Mouse (Mus musculus) forebrain, embryonic 10.5 days (tissue): ENCODE data around the gene Krt33a. TPM values are rescaled to one million over a fixed set of nuclear protein-coding genes. Genes with fewer than 3 reads are reported as not detected.

Source experiments
- DNase-seq: peaks from one replicate; pipeline ENCODE4 v3.0.0-alpha.2; 2017; ENCODE audit warnings: low spot score; ENCODE audit errors: extremely low spot score
- H3K27ac ChIP-seq: fragments of 300-500 bp; sonication (generic); 2 replicates; pipeline ENCODE4 v1.5.1; 2016; ENCODE audit warnings: mild to moderate bottlenecking
- H3K27me3 ChIP-seq: fragments of 300-500 bp; sonication (generic); 2 replicates; pipeline ENCODE4 v1.6.1; 2016; ENCODE audit warnings: mild to moderate bottlenecking; ENCODE audit not compliant: poor library complexity, severe bottlenecking
- H3K36me3 ChIP-seq: fragments of 300-500 bp; sonication (generic); replicated peaks from 2 replicates; pipeline ENCODE4 v1.6.1; 2016; ENCODE audit warnings: mild to moderate bottlenecking, moderate library complexity
- H3K4me1 ChIP-seq: fragments of 300-500 bp; sonication (generic); 2 replicates; pipeline ENCODE4 v1.6.1; 2016
- H3K4me3 ChIP-seq: fragments of 300-500 bp; sonication (generic); 2 replicates; pipeline ENCODE4 v1.5.1; 2016; ENCODE audit warnings: mild to moderate bottlenecking, moderate library complexity
- H3K9me3 ChIP-seq: fragments of 300-500 bp; sonication (generic); 2 replicates; pipeline ENCODE4 v1.6.1; 2016; ENCODE audit warnings: mild to moderate bottlenecking, moderate library complexity
- WGBS: fragments of 180-500 bp; shearing (Covaris S2); methylation state at CpG from one replicate; pipeline ENCODE4 v1.1.7; 2016; 5-methylcytosine and 5-hydroxymethylcytosine counted together
- polyA plus RNA-seq: library from polyadenylated mRNA; unstranded; fragments of >200 nt; fragmentation: Nextera tagmentation; extraction: Ambion mirVana; gene quantifications from 2 replicates; pipeline ENCODE4 v1.2.1, GENCODE M21; 2016

Krt33a gene
- polyA plus RNA-seq, 1 experiment from 2014 or later: not detected

DNA sequence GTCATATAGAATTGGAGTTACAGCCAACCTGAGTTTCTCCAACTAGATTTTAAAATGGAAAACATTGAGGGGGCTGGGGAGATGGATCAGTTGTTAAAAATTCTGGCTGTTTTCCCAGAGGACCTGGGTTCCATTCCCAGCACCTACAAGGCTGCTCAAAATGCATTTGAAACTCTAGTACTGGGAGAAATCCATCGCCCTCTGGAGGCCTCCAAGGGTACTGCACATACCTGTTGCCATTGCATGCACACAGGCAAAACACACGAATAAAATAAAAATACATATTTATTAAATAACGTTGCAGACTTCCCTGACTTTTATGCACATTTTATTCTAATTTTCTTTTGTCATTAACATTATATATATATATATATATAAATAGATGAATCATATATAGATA lies 9.4 kb downstream of the Krt33a start:
- no peak for DNase-seq
- H3K27ac ChIP-seq: no peak overlapping the region
- no peaks in the 10 kb centered on the region for H3K27me3 ChIP-seq
- no peak overlapping the region for H3K4me3 ChIP-seq
- H3K4me1 ChIP-seq: no peaks in the 10 kb centered on the region
- no peaks in the 10 kb centered on the region for H3K9me3 ChIP-seq
- WGBS: 55% methylated on average over 3 of the region's 3 CpGs
- H3K36me3 ChIP-seq: no peaks in the 10 kb centered on the region

DNA sequence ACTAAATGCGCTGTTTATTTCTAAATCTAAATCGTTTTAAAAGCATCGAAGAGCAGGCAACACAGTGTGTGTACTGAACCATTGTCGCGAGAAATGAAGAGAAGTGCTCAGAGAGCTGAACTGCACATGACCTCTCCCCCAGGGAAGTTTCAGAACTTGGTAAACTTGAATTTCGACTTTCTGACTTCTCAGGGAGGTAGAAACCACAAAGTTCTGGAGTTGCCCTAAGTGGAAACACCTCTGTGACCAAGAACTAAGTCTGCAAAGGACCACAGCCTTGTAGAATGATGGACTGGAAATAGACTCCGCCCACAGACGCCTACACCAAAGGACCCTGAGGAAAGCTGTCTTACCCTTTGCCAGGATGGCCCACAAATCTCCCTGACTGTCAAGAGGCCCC lies 10.1 kb downstream of the Krt33a start:
- Histone ChIP-seq H3K4me3 (no peak overlapping the region), H3K4me1 (no peaks in the 10 kb centered on the region), H3K27ac (no peak overlapping the region), H3K36me3 (no peaks in the 10 kb centered on the region), H3K9me3 (no peaks in the 10 kb centered on the region), H3K27me3 (no peaks in the 10 kb centered on the region)
- DNase-seq: no peak
- WGBS: 89% methylated on average over 8 of the region's 8 CpGs

DNA sequence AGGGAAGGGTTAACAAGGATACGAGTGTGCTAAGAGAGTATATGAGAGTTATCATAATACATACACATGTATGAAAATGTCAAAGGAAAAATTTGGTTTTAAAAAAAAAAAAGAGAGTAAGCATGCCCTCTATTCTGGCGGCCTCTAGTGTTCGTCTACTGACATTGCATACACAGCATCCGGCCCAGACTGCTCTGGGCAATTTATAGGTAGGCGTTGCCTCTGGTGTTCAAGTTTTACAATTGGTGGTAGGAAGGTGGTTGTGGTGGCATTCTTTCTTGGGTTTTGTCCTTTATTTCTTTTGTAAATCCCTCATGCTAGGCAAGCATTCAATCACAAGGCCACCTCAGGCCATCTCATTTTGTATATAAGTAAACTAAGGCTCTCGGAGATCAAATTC lies 11.2 kb downstream of the Krt33a start:
- WGBS: 36% methylated on average over 6 of the region's 6 CpGs
- no peaks in the 10 kb centered on the region for H3K9me3 ChIP-seq
- no peaks in the 10 kb centered on the region for H3K4me1 ChIP-seq
- H3K27me3 ChIP-seq: no peaks in the 10 kb centered on the region
- no peak overlapping the region for H3K27ac ChIP-seq
- H3K4me3 ChIP-seq: no peak overlapping the region
- no peak for DNase-seq
- no peaks in the 10 kb centered on the region for H3K36me3 ChIP-seq

DNA sequence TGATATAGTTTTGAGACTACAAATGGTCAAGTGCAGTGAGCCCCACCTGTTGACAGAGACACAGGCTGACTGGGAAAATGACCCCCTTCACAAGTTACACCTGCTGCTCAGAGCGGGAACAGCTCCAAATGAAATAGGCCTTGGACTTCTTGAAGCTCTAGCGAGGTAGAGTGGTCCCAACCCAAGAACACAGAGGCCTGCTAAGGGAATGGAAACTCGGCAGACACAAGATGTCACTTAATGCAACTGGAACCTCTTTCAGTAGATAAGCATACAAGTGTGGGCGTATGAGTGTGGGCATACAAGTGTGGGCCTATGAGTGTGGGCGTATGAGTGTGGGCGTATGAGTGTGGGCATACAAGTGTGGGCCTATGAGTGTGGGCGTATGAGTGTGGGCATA lies 16.9 kb downstream of the Krt33a start:
- WGBS: 91% methylated on average over 7 of the region's 7 CpGs
- Histone ChIP-seq H3K9me3 (no peaks in the 10 kb centered on the region), H3K27me3 (peaks cover 8% of the 10 kb centered on the region), H3K36me3 (no peaks in the 10 kb centered on the region), H3K4me3 (no peak overlapping the region), H3K4me1 (no peaks in the 10 kb centered on the region), H3K27ac (no peak overlapping the region)
- DNase-seq: no peak

DNA sequence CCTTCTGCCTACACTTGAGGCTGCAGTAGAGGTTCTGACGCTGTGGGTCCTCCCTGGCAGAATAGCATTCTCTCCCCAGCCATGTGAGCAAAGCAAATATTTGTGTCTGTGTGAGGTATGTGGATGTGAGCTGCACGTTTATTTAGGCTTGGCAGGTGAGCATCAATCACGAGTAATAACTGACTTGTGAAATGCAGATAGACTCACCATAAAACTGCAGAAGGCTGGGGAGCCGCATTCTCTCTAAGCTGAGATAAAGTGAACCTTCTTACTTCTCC lies 21.7 kb downstream of the Krt33a start:
- DNase-seq: no peak
- WGBS: 76% methylated on average over 4 of the region's 4 CpGs
- Histone ChIP-seq H3K9me3 (no peaks in the 10 kb centered on the region), H3K27ac (no peak overlapping the region), H3K36me3 (no peaks in the 10 kb centered on the region), H3K4me1 (peaks cover 6% of the 10 kb centered on the region), H3K27me3 (peaks cover 25% of the 10 kb centered on the region), H3K4me3 (no peak overlapping the region)

DNA sequence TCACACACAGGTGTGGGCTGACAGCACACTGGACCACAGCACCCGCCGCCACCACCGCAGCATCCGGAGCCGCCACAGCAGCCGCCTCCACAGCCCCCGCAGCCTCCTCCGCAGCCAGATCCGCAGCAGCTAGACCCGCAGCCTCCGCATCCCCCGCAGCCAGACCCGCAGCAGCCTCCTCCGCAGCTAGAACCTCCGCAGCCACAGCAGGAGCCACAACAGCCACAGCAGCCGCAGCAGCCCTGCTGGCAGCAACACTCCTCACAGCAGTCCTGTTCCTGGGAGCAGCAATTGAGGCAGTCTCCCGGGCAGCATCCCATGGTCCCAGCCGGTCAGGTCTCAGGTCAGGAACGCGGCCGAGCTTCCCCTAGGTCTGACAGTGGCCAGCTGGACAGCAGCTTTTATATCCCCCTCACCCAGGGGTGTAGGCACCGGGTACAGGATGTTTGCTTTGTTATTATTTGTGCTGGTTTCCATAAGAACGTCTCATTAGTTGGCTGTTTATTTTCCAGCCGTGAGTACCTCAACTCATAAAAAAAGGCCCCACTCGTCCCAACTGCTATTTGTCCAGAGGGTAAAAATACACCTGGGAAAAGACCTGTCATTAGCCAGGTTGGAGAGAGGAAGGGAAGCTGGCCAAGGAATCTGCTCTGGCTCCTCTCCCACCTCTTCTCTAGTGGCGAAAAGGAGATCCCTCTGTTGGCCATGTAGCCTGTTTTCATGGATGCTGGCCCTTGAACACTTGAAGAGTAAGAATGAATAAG lies 22.2 kb downstream of the Krt33a start, which contains the start of gene Krtap17-1:
Krtap17-1 (minus strand) TSS at position 375 of the 764 bp plus-strand sequence.
- 37% methylated on average over 26 of the region's 26 CpGs for WGBS
- H3K4me1 ChIP-seq: peaks cover 6% of the 10 kb centered on the region

DNA sequence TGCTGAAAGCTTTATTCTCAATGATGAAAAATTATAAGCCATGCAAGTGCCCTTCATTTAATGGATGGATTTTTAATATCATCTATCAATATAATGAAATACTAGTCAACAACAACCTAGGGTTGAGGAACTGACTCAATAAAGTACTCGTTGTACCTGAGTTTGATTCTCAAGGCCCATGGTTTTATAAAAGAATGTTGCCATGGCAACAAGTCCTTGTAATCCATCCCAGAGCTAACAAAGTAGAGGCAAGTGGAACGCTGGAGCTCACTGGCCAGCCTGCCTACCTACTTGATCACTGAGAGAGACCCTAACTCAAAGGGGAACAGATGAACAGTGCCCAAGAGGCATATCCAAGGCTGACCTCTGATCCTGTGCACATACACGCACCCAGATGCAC lies 25.4 kb downstream of the Krt33a start:
- H3K9me3 ChIP-seq: no peaks in the 10 kb centered on the region
- no peak overlapping the region for H3K4me3 ChIP-seq
- no peak for DNase-seq
- whole genome bisulfite sequencing: 76% methylated on average over 3 of the region's 3 CpGs
- H3K27ac ChIP-seq: no peak overlapping the region
- H3K27me3 ChIP-seq: peaks cover 25% of the 10 kb centered on the region
- peaks cover 6% of the 10 kb centered on the region for H3K4me1 ChIP-seq
- no peaks in the 10 kb centered on the region for H3K36me3 ChIP-seq

More for the DNA sequence above, 22.2 kb downstream of the Krt33a start, which contains the start of gene Krtap17-1:
- H3K9me3 ChIP-seq: no peaks in the 10 kb centered on the region
- DNase-seq: no peak
- H3K27me3 ChIP-seq: peaks cover 25% of the 10 kb centered on the region
- peak within 1 kb of the TSS; percentile 34 for H3K4me3 ChIP-seq
- no peaks in the 10 kb centered on the region for H3K36me3 ChIP-seq
- no peak within 1 kb of the TSS for H3K27ac ChIP-seq

DNA sequence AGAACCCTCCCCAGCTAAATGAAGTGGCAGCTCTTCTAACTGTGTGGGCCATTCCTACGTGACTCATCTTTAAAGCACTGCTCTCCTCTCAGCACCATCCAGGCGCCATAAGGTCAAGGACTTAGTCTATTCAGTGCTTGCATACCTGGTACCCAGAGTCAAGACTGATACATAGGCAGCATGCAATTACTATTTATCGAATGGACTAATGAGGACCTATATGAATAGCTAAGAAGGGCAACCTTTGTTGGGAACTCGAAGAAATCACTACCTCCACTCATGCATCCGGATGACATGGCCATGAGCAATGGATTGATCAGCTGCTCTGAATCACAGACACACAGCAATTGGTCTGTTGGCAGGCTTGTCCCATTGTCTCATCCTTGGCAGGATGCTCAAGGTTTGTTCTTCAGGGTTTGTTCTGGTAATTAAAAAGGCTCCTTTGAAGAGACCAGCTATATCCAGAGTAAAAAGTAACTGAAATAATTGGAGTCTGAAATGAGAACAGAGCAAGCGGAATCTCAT lies 26.1 kb downstream of the Krt33a start:
- Histone ChIP-seq H3K27me3 (peaks cover 25% of the 10 kb centered on the region), H3K4me3 (no peak overlapping the region), H3K36me3 (no peaks in the 10 kb centered on the region), H3K4me1 (peaks cover 6% of the 10 kb centered on the region), H3K9me3 (no peaks in the 10 kb centered on the region), H3K27ac (no peak overlapping the region)
- 92% methylated on average over 6 of the region's 6 CpGs for WGBS
- DNase-seq: no peak

DNA sequence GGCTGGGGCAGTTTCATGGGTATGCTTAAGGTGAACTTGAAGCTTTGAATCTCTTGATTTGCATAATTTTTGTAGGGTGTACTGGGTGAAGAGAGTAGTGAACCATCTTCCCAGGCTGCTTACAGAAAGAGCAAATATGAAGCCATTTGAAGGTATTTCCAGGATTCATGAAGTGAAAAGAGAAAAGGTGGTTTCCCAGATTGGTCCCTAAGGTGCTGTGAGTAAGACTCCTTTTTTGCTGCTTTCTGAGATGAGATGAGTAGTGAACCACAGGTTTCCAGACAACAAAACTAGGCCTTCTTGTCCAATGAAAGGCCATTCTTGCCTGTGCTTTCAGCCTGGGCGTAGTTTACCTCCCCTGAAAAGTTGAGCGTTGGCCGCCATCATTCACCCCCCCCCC lies 27.5 kb downstream of the Krt33a start:
- H3K9me3 ChIP-seq: no peaks in the 10 kb centered on the region
- H3K36me3 ChIP-seq: no peaks in the 10 kb centered on the region
- H3K4me1 ChIP-seq: peaks cover 3% of the 10 kb centered on the region
- no peak overlapping the region for H3K4me3 ChIP-seq
- no peak for DNase-seq
- H3K27ac ChIP-seq: no peak overlapping the region
- H3K27me3 ChIP-seq: peaks cover 12% of the 10 kb centered on the region
- 90% methylated on average over 3 of the region's 3 CpGs for WGBS

DNA sequence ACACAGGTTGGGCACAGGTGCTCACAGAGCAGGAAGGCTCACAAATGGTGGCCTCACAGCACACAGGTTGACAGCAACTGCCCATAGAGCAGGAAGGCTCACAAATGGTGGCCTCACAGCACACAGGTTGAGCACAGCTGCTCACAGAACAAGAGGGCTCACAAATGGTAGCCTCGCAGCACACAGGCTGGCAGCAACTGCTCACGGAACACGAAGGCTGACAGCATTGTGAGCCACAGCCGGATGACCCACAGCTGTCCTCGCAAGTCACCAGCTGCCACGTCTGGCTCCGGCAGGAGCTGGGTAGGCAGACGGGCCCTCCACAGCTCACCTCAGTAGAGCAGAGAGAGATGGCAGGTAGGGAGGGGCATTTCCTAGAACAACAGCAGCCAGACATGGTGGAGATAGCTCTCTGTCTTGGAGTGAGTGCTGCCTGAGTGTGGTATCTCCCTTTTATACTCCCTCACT lies 29.8 kb downstream of the Krt33a start, which contains the start of gene Krtap16-1:
Krtap16-1 (minus strand) TSS at position 418 of the 468 bp plus-strand sequence.
- Histone ChIP-seq H3K4me1 (no peaks in the 10 kb centered on the region), H3K27ac (no peak within 1 kb of the TSS), H3K4me3 (no peak within 1 kb of the TSS), H3K27me3 (no peaks in the 10 kb centered on the region), H3K36me3 (no peaks in the 10 kb centered on the region), H3K9me3 (no peaks in the 10 kb centered on the region)
- DNase-seq: no peak
- 89% methylated on average over 8 of the region's 8 CpGs for WGBS

DNA sequence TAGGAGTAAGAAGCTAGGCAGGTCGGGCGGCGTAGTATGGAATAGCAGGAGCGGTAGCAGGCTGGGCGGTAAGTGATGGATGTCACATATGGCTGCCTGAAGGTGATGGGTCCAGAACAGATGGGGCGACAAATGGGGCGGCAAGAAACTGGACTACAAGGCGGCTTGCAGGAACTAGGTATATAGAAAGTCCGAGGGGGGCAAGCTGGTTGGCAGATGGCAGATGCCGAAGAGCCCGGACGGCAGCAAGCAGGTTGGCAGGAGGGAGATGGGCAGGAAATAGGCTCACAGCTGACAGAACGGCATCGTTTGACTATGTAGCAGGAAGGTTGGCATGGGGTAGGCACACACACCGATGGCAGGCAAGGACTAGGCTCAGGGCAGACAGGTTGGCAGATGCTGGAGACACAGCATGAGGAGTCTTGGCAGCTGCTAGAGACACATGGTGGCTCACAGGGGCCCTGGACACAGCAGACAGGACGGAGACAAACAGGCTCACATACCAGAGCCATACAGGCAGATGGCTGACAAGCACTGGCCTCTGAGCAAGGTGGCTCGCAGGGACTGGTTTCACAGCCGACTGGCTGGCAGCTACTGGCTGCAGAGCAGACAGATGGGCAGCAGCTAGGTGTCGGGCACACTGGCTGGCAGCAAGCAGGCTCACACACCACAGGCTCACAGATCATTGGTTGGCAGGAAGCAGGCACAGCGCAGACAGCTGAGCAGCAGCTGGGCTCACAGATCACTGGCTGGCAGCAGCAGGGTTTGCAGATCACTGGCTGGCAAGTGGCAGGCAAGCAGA lies 30.5 kb downstream of the Krt33a start:
- Histone ChIP-seq H3K4me1 (no peaks in the 10 kb centered on the region), H3K27ac (no peak overlapping the region), H3K4me3 (no peak overlapping the region), H3K27me3 (no peaks in the 10 kb centered on the region), H3K36me3 (no peaks in the 10 kb centered on the region), H3K9me3 (no peaks in the 10 kb centered on the region)
- WGBS: 94% methylated on average over 20 of the region's 20 CpGs
- DNase-seq: no peak

DNA sequence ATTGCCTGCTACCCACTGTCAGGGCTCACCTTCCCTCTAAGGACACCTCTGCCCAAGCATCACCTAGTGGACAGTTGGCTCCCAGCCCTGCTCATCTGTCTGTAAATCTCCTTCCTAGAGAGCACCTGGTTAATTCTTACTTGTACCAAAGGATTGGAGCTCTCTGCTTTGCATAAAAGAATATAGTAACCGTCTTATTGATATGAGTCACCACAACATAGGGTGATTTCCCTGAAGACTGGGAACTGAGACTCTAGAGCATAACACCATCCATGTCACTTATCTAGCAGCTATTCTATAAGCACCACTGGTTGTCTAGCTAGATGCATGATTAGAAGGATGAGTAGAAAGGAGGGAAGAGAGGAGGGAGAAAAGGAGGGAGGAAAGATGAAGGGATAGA lies 32.6 kb downstream of the Krt33a start:
- Histone ChIP-seq H3K4me1 (no peaks in the 10 kb centered on the region), H3K27me3 (no peaks in the 10 kb centered on the region), H3K4me3 (no peak overlapping the region), H3K27ac (no peak overlapping the region), H3K36me3 (no peaks in the 10 kb centered on the region), H3K9me3 (no peaks in the 10 kb centered on the region)
- no peak for DNase-seq
- WGBS: 87% methylated on average over 1 of the region's 1 CpGs

DNA sequence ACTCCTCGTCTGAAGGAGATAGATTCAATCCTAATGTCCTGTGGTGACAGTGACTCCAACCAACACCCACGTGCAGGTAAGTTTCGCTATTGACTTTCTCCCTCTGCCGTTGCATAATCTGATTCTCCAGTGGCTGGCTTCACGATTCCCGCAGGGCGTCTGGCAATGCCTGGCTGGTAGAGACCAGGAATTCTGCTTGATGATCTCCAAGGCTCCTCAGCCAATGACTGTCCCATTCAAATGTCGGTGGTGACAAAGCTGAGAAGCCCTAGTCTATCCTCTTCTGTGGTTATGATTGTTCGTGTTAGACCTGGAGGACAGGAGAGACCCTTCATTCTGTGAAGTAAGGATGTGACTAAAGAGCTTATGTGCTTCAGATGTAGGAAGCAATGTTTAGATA lies 33.3 kb downstream of the Krt33a start:
- no peak for DNase-seq

More for the DNA sequence above, 33.3 kb downstream of the Krt33a start:
- Histone ChIP-seq H3K4me3 (no peak overlapping the region), H3K27me3 (no peaks in the 10 kb centered on the region), H3K9me3 (no peaks in the 10 kb centered on the region), H3K4me1 (no peaks in the 10 kb centered on the region), H3K36me3 (no peaks in the 10 kb centered on the region), H3K27ac (no peak overlapping the region)
- WGBS: 90% methylated on average over 9 of the region's 9 CpGs
